Mouse (Mus musculus) bone marrow macrophage, adult 2 months (primary cell): ENCODE data around the gene Asah2.

ENCODE experiments used
- CTCF ChIP-seq: IDR thresholded peaks from 2 replicates; pipeline ENCODE4 v1.5.1; 2012; ENCODE audit warnings: low read depth, mild to moderate bottlenecking, low read length, moderate library complexity
- POLR2A ChIP-seq: IDR thresholded peaks from 2 replicates; pipeline ENCODE4 v1.6.1; 2012; ENCODE audit warnings: mild to moderate bottlenecking, low read depth, low read length, borderline replicate concordance

DNA sequence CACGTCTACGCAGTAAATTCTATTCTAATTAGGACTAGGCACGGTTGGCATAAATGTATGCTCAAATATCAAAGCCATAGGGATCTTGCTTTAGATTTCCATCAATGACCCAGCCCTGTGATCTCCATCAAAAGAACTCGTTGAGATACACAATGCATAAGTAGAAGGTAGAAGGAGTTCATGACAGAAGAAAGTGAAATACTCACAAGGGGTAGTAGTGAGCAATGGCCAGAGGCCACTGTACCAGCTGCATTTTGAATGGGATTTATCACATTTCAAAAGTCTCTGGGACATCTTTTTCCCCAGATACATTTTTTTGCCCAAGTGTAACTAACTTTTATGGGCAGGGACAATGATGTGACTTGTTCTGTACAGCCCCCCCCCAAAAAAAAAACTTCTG lies 153.7 kb downstream of the Asah2 start:
- TF ChIP-seq POLR2A (no peak), CTCF (no peak)
